Mouse (Mus musculus) ovary, adult 10 weeks (tissue): ENCODE measurements around the gene Dhx32. TPM values are rescaled to one million over a fixed set of nuclear protein-coding genes. Genes with fewer than 3 reads are reported as not detected.

Experiments
- polyA plus RNA-seq: library from polyadenylated mRNA; stranded (reverse); fragments of 350-450 nt; fragmentation: Illumina TruSeq; extraction: RNeasy Lipid Tissue Mini Kit (QIAGEN cat#74804); gene quantifications from one replicate; pipeline ENCODE4 v1.2.3, GENCODE M21; 2014

The Dhx32 gene
- 8.4 TPM for polyA plus RNA-seq

DNA sequence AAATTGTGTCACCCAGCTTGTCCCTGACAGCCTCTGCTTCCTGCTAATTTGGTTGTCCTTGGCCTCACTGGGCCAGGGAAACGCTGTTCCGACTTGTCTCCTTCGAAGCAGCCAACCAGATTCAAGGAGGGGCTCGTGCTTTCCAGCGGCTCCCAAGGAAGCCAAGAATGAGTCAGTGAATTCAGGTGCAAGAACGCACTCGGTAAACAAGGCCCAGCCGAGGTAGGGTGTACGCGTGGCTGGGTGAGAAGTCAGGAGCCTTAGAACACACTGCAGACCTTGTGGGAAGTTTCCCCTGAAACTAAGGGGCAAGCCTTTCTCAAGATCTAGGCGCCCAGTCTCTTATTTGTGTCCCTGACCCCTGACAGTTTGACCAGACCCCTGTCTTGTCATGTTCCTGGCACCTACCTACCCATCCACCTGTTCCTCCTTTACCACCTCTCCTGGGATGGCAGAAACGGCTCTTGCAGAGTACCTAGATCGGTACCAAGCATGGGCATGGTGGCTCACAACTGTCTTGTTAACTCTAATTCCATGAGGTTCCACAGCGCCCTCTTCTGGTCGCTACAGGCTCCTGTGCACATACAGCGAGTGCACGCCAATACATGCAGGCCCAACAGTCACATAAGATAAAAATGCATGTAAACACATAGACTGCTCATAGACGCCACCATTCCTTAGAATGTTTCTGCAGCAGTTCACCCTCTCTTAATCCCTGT is at the start of gene Dhx32:
Gene Dhx32, minus strand, starts transcription at position 10 of the 719 bp plus-strand sequence.

DNA sequence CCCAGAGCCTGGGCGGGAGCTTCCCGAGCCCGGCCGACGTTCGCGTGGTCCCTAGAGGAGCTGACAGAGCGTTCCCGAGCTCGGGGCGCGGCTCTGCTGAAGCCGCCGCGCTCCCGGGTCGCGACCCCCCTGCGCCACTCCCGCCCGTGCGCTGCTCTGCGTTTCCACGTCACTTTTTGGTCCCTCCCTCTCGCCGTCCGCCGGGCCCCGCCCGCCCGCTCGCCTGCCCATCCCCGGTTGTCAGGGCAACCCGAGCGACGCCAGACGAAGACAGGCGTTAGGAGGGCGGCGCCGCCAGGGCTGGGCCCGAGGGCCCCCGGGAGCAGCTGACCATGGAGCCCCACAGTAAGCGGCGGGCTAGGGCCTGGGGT is 5.9 kb downstream of the Dhx32 start, which contains the start of gene Fank1:
Gene Fank1, plus strand, starts transcription at position 236 of the 371 bp plus-strand sequence.

DNA sequence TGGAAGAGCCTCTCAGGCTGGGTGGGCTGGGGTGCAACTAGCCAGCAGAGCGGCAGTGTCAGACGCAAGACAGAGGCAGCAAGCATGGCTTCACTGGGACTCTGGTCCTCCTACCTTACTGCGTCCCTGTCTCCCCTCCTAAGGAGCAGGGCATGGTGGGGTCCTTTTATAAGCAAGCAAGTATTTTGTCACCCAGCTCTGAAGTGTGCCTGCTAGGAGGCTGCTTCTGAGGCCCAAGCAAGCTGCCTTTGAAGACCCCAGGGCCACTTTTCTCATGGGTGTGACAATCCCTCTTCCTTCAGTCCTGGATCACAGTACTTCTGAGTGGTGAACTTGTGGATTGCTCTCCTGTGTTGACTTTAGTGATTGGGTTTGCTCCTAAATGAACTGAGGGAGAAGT is 102.6 kb downstream of the Dhx32 start, which contains the start of gene Mmp21:
Gene Mmp21, minus strand, starts transcription at position 101 of the 400 bp plus-strand sequence.

Other genes with a start within 250 kb of the Dhx32 start
- gene Tex36, start 180.6 kb downstream of the Dhx32 start, polyA plus RNA-seq = not detected
- 34.8 TPM for gene Edrf1, start 145.2 kb downstream of the Dhx32 start, polyA plus RNA-seq
- gene Mmp21, start 102.7 kb downstream of the Dhx32 start, polyA plus RNA-seq = not detected
- 93.3 TPM for gene Bccip, start 73.4 kb downstream of the Dhx32 start, polyA plus RNA-seq
- gene Uros, start 72.7 kb downstream of the Dhx32 start, polyA plus RNA-seq = 9.1 TPM
- gene Fank1, start 5.9 kb downstream of the Dhx32 start, polyA plus RNA-seq = 2.0 TPM